Mouse (Mus musculus) megakaryocyte, adult 5-6 weeks (primary cell): Measurements from ENCODE around the gene Tmem135. TPM values are rescaled to one million over a fixed set of nuclear protein-coding genes. Genes with fewer than 3 reads are reported as not detected.

Source experiments
- ATAC-seq: 2 replicates; pipeline ENCODE4 v1.8.0; 2016; ENCODE audit warnings: mild to moderate bottlenecking, inconsistent platforms; ENCODE audit not compliant: poor library complexity, severe bottlenecking
- total RNA-seq, 2 experiments: library from RNA; stranded (forward) in 1 of 2; stranded (reverse) in 1 of 2; fragments of 153-499, 151-499 nt in 1 of 2; fragments of 221-1000, 200-1000 nt in 1 of 2; gene quantifications; 2 replicates each; pipeline versions ENCODE4 v1.2.3 to v1.2.4; 2015 to 2017

Gene Tmem135
- total RNA-seq, 2 experiments from 2014 or later, result 26.5 to 31.6 TPM

DNA sequence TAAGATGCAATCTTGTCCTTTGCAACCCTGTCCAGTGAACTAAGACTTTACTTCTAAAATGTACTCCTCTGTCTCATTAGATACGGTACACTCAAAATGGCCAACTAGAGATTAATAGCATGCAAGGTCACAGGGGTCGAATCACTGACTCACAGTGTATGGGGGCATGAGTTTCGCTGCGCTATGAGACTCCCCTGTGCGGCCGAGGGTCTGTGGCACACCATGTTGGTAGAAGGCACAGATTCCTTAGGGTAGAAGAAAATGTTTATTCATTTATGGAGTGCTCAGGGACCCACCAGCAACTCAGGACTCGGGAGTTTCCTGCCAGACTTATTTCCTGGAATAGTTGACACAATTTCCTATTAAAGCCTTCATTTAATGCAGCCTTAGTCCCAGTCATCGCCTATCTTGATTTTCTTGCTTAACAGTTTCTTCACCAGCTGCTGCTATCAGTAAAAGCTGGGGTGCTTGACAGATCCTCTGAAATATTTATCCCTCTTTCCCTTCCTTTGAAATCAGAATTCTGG is 14.2 kb upstream of the Tmem135 start:
- ATAC-seq, result no peak

DNA sequence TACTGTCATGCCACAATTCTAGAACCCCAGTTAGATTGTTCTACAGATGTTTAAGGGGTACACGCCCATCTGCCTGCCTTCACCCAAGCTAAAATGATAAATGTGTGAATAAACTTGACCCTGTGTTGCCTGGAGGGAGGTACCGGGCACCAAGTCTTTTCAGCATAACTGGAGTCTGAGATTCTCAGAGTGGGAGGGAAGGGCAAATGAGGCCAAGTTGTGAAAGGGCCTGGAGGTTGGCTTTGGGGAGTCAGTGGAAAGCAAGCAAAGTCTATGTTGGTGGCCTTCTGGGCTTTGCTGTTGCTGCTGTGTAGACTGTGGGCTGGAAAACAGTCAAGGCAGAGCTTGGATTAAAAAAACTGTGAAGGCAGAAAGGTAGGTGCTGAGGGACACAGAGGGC is 13.7 kb upstream of the Tmem135 start:
- ATAC-seq, result no peak

DNA sequence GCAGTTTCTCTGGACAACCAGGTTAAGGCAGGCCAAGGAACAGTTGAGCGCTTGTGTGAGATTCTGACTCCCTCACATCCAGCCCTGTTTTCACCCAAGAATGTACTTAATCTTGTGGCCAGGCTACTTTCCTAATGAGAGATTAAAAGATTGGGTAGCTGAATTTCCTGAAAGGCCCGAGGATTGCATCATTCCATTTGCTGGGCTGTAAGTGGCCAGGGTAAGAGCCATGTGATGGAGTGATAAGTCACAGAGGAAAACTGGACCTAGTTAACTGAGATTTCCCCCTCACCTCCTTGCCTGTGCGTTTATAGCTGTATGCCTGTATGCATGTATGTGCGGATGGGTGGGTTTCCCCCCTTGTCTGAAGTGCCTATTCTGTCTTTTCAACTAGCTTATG is 12.0 kb upstream of the Tmem135 start:
- ATAC-seq, result peak; percentile 16; the same call in 1 of the 2 replicates

DNA sequence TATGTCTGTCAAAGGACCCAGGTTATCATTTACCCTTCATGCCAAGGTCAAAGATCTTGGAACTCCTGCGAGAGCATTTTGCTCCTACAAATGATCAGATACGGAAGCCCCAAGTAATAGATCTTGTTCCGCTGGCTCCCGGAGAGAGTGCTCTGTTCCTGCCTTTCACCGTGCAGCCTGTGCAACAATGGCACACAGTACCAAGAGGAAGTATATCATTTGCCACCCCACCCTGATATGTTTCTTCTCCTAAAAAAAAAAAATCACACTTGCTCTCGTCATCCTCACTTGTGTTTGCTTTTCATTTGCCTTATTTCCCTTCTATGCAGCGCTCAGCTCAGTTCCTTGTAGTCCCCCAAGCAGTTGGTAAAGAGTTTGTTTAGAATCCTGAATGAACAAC is 8.1 kb upstream of the Tmem135 start:
- peak; percentile 56 for ATAC-seq

DNA sequence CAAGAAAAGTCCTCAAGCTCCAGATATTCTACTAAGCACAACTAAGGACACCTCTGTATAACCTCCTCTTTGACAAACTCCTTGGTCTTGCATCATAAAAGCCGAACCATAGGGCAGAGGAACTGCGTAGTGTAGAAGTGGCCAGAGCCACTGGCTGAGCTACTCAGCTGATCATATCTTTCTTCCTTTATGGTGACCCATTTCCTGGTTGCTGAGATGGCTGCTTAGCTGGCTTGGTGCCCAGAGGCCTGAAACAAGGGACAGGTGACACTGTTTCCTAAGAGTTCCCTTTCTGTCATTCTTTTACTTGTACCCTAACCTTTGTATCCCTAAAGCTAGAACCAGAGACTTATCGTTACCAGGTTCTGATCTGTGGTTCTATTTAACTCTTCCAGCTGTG is 7.3 kb upstream of the Tmem135 start:
- ATAC-seq, result peak; percentile 78

DNA sequence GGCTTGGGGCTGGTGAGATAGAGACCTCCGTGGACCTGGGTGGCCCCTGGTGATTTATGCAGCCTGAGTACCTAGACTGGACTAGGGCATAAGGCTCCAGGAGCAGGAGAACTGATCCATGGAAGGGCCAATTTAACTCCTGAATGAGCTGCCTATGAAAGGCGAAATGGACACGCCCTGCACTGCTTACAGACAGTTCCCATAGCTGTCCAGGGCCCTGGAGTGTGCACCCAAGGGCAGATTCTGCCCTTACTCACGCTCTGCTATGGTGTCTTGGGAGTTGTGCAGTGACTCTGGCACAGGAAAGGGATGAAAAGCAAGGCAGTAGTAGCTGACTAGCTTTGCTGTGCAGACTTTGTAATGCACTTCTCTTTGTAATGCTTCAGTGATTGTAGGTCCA is 6.3 kb upstream of the Tmem135 start:
- no peak for ATAC-seq

DNA sequence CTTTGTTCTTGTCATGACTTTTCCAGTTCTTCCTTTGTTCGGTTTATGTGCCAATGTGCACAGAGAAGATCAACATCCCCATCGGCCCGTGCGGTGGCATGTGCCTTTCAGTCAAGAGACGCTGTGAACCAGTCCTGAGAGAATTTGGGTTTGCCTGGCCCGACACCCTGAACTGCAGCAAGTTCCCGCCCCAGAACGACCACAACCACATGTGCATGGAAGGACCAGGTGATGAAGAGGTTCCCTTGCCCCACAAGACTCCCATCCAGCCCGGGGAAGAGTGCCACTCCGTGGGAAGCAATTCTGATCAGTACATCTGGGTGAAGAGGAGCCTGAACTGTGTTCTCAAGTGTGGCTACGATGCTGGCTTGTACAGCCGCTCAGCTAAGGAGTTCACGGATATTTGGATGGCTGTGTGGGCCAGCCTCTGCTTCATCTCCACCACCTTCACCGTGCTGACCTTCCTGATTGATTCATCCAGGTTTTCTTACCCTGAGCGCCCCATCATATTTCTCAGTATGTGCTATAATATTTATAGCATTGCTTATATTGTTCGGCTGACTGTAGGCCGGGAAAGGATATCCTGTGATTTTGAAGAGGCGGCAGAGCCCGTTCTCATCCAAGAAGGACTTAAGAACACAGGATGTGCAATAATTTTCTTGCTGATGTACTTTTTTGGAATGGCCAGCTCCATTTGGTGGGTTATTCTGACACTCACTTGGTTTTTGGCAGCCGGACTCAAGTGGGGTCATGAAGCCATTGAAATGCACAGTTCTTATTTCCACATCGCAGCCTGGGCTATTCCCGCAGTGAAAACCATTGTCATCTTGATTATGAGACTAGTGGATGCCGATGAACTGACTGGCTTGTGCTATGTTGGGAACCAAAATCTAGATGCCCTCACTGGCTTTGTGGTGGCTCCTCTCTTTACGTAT is 3.3 kb upstream of the Tmem135 start:
- ATAC-seq, result no peak

DNA sequence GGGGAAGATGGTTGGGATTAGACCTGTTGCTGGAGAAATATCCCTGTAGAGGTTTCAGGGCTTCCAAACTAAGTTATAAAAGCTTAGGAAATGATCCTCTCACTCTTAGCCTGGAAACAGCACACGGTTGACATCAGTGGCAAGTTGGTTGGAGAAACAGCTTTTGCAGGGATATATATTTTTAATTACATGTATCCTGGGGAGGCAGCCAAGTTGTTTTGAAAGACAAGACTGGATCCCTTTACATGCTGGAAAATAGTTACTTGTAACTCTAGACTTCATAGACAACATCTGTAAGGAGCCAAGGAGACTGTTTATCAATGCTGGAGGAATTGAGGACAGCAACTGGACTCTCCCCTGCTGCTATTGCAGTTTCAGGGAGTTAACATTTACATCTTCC is 2.0 kb upstream of the Tmem135 start:
- no peak for ATAC-seq

DNA sequence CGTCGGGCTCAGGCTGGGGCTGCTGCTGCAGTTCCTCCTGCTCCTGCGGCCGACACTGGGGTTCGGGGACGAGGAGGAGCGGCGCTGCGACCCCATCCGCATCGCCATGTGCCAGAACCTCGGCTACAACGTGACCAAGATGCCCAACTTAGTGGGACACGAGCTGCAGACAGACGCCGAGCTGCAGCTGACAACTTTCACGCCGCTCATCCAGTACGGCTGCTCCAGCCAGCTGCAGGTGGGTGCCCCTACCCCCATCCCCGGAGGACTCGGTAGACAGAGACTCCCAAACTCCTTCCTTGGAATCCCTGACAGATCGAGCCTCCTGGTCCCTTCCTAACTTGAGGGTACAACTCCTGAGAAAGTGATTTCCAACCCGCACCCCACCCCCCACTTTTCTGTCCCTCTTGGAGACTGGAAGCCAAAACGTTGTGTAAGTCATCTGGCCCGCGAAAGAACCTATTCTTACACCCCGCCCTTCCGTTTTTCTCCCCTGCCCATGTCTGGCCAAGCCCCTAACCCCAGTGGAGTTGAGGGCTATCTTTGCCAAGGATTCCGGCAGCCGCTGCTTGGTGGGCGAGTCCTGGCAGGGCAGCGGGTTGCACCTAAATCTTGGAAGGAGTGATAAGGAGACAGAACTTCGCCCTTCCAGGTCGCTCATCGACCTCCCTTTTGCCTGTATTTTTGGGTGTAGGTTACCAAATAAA is 865 bp upstream of the Tmem135 start:
- 0 out of 2 replicates have a peak, but pooled peaks have one; percentile 3 for ATAC-seq

DNA sequence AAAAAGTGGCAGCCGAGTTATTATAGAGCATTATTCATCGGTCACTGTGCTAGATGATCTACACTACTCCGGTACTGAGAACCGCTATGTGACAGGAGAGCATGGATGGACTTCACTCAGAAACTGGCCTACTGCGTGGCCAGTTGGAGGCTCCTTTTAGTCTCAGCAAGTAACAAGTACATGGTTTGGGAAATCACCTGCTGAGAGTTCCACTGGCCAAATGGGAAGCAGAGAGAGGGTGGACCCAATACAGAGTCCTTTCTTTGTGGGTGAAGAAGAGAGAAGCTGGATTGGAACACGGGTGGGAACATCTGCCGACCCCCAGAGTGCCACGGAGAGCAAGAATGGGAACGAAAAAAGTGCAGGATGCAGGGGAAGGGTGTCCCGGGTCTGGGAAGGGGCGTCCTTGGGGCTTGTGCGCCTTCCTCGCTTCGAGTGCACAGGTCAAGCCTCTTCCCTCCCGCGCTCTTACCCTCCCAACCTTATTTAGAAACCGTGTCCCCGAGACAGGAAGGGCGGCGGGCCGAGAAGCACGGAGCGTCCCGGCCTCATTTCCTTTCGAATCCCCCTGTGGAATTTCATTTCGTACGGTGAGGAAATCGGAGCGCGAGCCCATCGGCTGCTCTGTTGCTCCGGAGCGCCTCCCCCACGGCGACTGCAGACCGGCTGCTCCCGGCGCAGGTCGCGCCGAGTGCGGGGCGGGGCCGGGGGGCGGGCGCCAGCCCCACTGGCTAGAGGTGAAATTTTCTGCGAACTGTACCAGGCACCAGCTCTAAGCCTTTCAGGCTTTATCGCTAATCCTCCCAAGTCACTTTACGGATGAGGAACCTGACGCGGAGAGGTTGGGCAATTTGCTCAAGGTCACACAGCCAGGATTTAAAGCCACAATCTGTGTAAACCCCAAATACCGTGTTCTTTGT is 709 bp downstream of the Tmem135 start:
- ATAC-seq, result peak; percentile 53

DNA sequence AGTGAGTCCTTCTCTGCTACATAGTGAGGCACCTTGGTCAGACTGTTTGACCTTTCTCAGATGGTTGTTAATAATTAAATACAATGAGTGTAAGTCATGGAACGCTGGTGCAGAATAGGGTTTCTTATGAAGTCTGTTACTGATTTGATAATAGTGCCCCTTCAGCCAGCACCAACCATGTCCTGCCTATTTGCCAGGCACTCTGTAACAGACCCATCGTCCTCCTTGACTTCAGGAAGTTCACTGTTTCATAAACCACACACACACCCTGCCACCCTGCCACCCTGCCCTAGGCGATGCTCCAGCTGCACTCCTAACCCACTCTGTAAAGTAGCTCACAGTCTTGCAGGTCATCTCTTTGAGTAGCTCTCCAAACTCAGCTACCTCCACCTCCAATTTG is 2.1 kb downstream of the Tmem135 start:
- ATAC-seq, result no peak

DNA sequence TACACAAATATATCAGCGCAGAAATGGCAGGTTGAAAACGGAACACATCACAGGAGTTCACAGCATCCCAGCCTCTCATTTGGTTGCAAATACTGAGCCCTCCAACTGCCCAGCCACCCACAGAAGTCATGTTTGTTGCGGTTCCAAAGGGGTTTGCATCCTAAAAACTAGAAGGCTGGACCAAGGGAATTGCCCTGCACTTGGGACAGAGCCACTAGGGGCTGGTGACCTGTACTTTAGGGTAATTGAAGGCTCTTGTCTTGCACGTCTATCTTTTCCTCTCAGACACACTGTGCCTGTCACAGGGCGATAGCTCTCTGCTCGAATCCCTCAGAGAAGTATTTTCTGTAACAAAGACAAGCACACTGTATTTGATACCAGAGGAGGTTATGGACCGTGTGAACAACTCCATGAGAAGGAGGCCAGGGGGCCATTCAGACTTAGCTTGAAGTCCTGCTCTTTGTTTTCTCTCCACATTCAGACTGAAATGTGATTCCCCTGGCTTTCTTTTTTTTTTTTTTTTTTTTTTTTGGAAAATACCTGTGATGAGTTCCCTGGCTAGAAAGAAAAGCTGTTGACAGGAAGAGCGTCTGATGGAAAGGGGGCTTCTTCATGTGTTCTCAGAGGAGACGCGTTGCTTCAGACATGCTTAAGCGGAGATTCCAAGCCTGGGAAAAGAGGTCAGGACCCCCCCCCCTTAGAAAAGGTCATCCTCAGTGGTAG is 2.7 kb downstream of the Tmem135 start:
- no peak for ATAC-seq

DNA sequence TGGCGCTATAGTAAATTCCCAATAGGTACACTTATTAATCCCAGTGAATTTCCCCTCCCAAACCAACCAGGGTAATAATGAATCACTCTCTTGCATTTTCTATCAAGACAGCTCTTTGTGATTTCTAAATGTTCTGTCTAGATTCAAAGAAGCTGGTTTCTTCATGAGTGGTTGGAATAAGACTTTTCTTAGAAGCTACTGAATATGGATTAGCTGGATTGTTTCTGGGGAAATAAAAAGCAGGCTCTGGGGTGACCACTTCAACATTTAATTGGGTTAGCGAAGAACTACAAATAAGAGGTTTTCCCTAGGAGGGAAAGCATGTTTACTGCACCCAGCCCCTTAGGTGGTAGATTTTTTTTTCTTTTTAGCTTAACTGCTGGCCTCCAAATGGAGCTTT is 3.3 kb downstream of the Tmem135 start:
- no peak for ATAC-seq

DNA sequence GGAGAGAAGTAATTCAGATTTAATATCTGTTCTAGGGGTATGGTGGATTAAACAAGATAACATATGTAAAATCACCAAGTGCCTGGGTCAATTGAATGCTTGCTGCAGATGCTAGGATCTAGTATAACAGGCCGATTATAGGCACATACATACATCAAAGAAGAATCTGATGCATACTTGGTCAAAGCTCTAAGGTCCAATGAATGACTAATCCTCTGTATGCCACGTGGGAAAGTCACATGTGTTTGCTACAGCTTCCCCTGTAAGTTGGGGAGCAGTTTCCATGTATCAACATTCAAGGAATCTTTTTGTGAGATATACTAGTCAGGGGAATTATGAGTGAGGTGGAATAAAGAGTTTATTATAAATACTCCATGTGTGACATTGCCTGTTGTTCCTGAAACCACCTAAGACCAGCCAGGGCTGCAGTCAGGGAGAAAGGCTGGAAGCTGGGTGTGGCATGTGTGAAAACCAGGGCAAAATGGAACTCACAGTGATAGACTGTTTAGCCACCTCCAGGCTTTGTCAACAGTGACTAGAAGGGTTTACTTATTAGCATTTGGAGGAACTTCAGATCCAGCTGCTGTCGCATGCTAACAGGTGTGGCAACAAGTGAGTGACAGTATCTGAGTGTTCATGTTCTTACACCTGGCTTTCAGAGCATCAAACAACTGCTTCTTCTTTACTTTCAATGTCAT is 6.0 kb downstream of the Tmem135 start:
- ATAC-seq, result no peak

DNA sequence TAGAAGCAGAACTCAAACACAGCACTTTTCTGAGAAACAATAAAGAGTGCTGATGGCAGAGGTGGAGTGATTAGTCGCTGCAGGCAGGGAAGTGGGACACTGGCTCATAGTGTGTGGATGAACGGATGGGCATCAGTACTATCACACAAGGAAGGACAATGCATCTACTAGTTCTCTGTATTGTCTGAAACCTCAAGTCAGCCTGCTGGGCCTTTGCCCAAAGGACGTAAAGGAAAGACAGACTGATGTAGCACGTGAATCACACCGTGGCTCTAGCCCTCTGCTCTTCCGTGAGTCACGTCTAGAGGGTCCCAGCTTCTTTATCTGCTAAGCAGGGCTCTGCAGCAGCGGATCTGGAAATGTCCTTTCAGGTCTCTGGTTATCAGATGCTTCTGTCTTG is 7.6 kb downstream of the Tmem135 start:
- no peak for ATAC-seq

DNA sequence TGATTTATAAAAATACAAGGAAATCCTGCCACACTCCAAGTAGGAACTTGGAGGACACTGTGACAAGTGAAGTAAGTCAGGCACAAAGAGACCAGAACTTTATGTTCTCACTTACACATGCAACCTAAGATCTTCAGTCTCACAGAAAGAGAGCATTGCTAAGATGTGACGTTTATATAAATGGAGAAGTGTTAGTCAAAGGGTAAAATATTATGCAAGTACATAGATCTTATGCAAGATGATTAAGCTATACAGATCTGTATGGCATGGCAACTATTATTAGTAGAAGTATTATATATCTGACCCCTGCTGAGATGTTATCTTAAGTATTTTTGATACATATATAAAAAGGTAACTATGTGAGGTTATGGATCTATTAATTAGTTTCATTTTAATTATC is 8.6 kb downstream of the Tmem135 start:
- peak; percentile 65 for ATAC-seq

DNA sequence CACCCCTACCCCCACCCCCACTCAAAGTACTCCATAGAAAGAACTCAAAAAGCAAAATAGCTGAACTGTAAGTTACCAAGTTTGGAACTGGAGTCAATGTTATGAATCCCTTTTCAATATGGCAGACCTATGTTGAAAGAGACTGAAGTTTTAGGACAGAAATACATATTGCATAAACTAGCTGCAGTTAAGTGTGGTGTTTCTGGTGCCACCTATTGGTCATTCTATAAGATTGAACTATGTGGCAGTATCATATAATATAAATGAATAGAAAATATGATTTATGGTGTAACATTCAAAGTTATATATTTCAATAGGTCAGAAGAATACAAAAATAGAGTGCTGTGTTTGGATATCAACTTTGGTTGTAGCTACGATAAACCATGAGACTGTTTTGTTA is 11.2 kb downstream of the Tmem135 start:
- ATAC-seq, result peak; percentile 55; the same call in 1 of the 2 replicates

DNA sequence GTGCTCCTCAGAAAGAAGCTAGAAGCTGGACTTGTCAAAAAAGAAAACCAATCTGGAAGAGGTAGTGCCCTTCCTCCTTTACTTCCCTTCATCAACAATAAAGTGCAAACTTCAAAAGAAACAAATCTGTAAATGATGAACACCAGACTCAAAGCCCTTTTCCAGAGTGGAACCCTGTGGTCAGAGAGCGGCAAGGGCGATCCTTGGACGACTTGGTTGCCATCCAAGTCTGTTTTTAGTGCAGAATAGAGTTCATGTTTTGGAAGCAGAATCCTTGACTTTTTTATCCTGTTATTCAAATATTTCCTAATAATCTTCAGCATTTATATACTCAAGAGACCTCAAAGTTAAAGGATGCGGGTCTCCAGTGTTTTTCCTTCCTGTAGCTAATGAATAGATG is 11.6 kb downstream of the Tmem135 start:
- ATAC-seq, result no peak

DNA sequence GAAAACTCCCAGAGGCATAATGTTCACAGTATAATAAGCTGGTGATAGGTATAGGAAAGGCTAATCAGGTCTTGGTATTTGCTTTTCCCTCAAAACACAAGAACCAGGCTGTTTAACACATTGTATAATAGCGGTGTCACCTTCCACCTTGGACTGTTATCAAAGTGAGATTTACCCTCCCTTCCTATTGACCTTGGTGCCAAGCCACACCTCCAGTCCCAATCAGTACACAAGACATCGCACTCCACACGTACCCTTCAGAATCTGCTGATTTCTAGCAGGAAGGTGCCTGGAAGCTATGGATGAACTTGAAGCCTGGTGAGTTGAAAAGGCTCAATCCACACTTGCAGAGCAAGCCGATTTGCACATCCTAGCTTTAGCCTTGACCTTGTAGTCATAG is 12.2 kb downstream of the Tmem135 start:
- ATAC-seq, result no peak

DNA sequence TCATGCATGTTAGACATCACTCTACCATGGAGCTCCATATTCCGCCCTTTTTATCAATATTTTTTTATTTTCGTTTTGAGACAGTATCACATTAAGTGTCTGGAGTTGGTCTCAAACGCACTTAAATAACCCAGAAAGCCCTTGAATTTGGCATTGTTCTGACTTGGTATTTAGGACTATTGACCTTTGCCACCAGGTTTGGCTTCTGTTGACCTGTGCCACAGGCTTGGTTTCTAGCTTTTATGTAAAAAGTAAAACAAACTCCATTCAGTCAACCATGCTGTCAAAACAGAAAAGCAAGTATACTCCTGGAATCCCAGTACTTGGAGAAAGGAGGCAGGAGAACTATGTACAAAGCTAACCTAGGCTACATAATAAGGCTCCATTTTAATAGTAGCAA is 12.7 kb downstream of the Tmem135 start:
- no peak for ATAC-seq
